Mouse (Mus musculus): ENCODE results near the gene Cobll1. TPM values are rescaled to one million over a fixed set of nuclear protein-coding genes. Genes with fewer than 3 reads are reported as not detected.

Cobll1 gene
- polyA plus RNA-seq, 1 experiment, result 3.0 TPM

GRCm38 (mm10) chr2:65119076-65119475 is 120.1 kb downstream of the Cobll1 start:
- Histone ChIP-seq H3K27me3 (ENCODE audit: control insufficient read depth, insufficient read depth, low read length) (no peaks in the 10 kb centered on the region), H3K36me3 (ENCODE audit: control insufficient read depth, insufficient read depth, low read length) (no peaks in the 10 kb centered on the region), H3K27ac (ENCODE audit: insufficient read depth, low read depth, low read length) (no peak overlapping the region), H3K4me1 (ENCODE audit: control insufficient read depth, insufficient read depth, insufficient read length, low read length) (peaks cover 5% of the 10 kb centered on the region; the same call in 1 of the 2 replicates), H3K4me3 (ENCODE audit: low read depth, low read length) (no peak overlapping the region)
- 31% methylated on average over 2 of the region's 2 CpGs for WGBS
- TF ChIP-seq CTCF (IDR thresholded peaks at IDR 0.05; ENCODE audit: extremely low read depth, insufficient read length, insufficient replicate concordance, low read depth, low read length) (no peak), POLR2A (IDR thresholded peaks at IDR 0.05; ENCODE audit: low read depth, low read length) (no peak)

- Histone ChIP-seq H3K36me3 (ENCODE audit: control insufficient read depth, insufficient read depth, low read length) (no peaks in the 10 kb centered on the region), H3K27me3 (ENCODE audit: control insufficient read depth, insufficient read depth, low read length) (no peaks in the 10 kb centered on the region), H3K27ac (ENCODE audit: insufficient read depth, low read depth, low read length) (no peak overlapping the region), H3K4me1 (ENCODE audit: control insufficient read depth, insufficient read depth, insufficient read length, low read length) (peaks cover 5% of the 10 kb centered on the region; the same call in 1 of the 2 replicates), H3K4me3 (ENCODE audit: low read depth, low read length) (no peak overlapping the region)
- 84% methylated on average over 2 of the region's 2 CpGs for WGBS
- TF ChIP-seq CTCF (IDR thresholded peaks at IDR 0.05; ENCODE audit: extremely low read depth, insufficient read length, insufficient replicate concordance, low read depth, low read length) (no peak), POLR2A (IDR thresholded peaks at IDR 0.05; ENCODE audit: low read depth, low read length) (no peak)
Measured at GRCm38 (mm10) chr2:65117859-65118258, 121.3 kb downstream of the Cobll1 start.

- H3K36me3 ChIP-seq (ENCODE audit: control insufficient read depth, insufficient read depth, low read length), result no peaks in the 10 kb centered on the region
- peaks cover 5% of the 10 kb centered on the region; the same call in 1 of the 2 replicates for H3K4me1 ChIP-seq (ENCODE audit: control insufficient read depth, insufficient read depth, insufficient read length, low read length)
- H3K27ac ChIP-seq (ENCODE audit: insufficient read depth, low read depth, low read length), result no peak overlapping the region
- TF ChIP-seq POLR2A (IDR thresholded peaks at IDR 0.05; ENCODE audit: low read depth, low read length) (no peak), CTCF (IDR thresholded peaks at IDR 0.05; ENCODE audit: extremely low read depth, insufficient read length, insufficient replicate concordance, low read depth, low read length) (no peak)
- H3K27me3 ChIP-seq (ENCODE audit: control insufficient read depth, insufficient read depth, low read length), result no peaks in the 10 kb centered on the region
- H3K4me3 ChIP-seq (ENCODE audit: low read depth, low read length), result no peak overlapping the region
- WGBS, result 25% methylated on average over 2 of the region's 2 CpGs
Measured at GRCm38 (mm10) chr2:65116428-65117125, 122.6 kb downstream of the Cobll1 start.

- H3K4me1 ChIP-seq (ENCODE audit: control insufficient read depth, insufficient read depth, insufficient read length, low read length), result no peaks in the 10 kb centered on the region
- 73% methylated on average over 4 of the region's 4 CpGs for WGBS
- no peak overlapping the region for H3K4me3 ChIP-seq (ENCODE audit: low read depth, low read length)
- TF ChIP-seq POLR2A (IDR thresholded peaks at IDR 0.05; ENCODE audit: low read depth, low read length) (no peak), CTCF (IDR thresholded peaks at IDR 0.05; ENCODE audit: extremely low read depth, insufficient read length, insufficient replicate concordance, low read depth, low read length) (no peak)
- H3K27ac ChIP-seq (ENCODE audit: insufficient read depth, low read depth, low read length), result no peak overlapping the region
- no peaks in the 10 kb centered on the region for H3K27me3 ChIP-seq (ENCODE audit: control insufficient read depth, insufficient read depth, low read length)
- peaks cover 4% of the 10 kb centered on the region; the same call in 1 of the 2 replicates for H3K36me3 ChIP-seq (ENCODE audit: control insufficient read depth, insufficient read depth, low read length)
Measured at GRCm38 (mm10) chr2:65113191-65113590, 126.0 kb downstream of the Cobll1 start.

DNA sequence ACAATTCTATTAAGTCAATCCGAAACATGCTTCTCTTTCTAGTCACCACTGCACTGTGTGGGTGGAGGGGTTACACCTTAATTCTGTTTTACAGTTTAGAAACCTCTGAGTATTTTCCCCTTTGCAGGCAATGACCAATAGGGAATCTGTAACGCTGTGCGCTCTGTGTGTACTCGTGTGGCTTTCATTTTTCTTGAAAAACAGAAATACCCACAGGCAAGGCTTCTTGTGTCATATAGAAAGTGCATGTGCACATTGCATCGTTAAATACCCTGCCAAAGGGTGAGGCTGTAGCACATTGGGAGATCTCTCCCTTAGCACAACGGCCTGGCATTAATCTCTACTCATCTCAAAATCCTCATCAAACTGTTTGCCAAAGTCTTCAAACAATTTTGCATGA is 134.6 kb downstream of the Cobll1 start:
- H3K27me3 ChIP-seq (ENCODE audit: control insufficient read depth, insufficient read depth, low read length), result no peaks in the 10 kb centered on the region
- H3K4me1 ChIP-seq (ENCODE audit: control insufficient read depth, insufficient read depth, insufficient read length, low read length), result no peaks in the 10 kb centered on the region
- no peak overlapping the region for H3K27ac ChIP-seq (ENCODE audit: insufficient read depth, low read depth, low read length)
- WGBS, result 84% methylated on average over 6 of the region's 6 CpGs
- TF ChIP-seq CTCF (IDR thresholded peaks at IDR 0.05; ENCODE audit: extremely low read depth, insufficient read length, insufficient replicate concordance, low read depth, low read length) (no peak), POLR2A (IDR thresholded peaks at IDR 0.05; ENCODE audit: low read depth, low read length) (no peak)
- H3K4me3 ChIP-seq (ENCODE audit: low read depth, low read length), result no peak overlapping the region
- H3K36me3 ChIP-seq (ENCODE audit: control insufficient read depth, insufficient read depth, low read length), result peaks cover 25% of the 10 kb centered on the region

DNA sequence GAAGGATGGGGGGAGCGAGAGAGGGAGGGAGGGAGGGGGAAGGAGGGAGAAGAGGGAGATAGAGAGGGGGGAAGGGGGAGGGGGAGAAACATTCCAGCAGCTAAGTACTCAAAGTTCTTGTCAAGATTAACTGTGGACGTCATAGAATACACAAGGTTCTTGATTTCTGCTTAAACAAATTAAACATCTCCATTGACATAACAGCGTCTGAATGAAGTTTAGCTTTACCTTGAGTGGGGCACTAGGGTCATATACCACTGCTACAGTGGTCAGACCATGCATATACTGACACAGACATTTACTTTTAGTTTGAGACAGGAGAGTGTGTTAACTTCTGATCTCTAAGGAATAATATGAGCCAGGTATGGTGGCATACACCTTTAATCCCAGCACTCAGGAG is 135.4 kb downstream of the Cobll1 start:
- Histone ChIP-seq H3K4me3 (ENCODE audit: low read depth, low read length) (no peak overlapping the region), H3K27me3 (ENCODE audit: control insufficient read depth, insufficient read depth, low read length) (no peaks in the 10 kb centered on the region), H3K36me3 (ENCODE audit: control insufficient read depth, insufficient read depth, low read length) (peaks cover 30% of the 10 kb centered on the region), H3K4me1 (ENCODE audit: control insufficient read depth, insufficient read depth, insufficient read length, low read length) (no peaks in the 10 kb centered on the region), H3K27ac (ENCODE audit: insufficient read depth, low read depth, low read length) (no peak overlapping the region)
- TF ChIP-seq CTCF (IDR thresholded peaks at IDR 0.05; ENCODE audit: extremely low read depth, insufficient read length, insufficient replicate concordance, low read depth, low read length), result no peak
- 73% methylated on average over 3 of the region's 3 CpGs for WGBS

DNA sequence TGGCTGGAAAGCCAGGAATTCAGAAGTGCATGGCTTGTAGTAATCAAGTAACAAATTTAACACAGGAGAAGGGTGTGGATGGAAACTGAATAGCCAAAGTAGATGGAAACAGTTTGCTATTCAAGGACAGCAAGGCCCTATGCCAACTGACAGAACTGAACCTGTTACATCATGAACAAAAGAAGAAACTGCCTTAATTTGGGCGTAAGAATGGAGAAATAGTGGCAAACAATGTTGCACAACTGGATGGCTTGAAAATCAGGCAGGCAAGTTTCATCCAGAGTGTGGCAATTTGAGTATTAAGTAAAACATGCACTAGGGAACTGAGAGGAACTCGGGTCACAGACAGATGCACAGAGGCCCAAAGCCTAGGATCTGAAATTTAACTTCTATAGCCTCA is 137.8 kb downstream of the Cobll1 start:
- no peak overlapping the region for H3K27ac ChIP-seq (ENCODE audit: insufficient read depth, low read depth, low read length)
- TF ChIP-seq POLR2A (IDR thresholded peaks at IDR 0.05; ENCODE audit: low read depth, low read length), result no peak
- TF ChIP-seq CTCF (IDR thresholded peaks at IDR 0.05; ENCODE audit: extremely low read depth, insufficient read length, insufficient replicate concordance, low read depth, low read length), result no peak
- H3K36me3 ChIP-seq (ENCODE audit: control insufficient read depth, insufficient read depth, low read length), result peaks cover 37% of the 10 kb centered on the region
- no peaks in the 10 kb centered on the region for H3K4me1 ChIP-seq (ENCODE audit: control insufficient read depth, insufficient read depth, insufficient read length, low read length)
- H3K27me3 ChIP-seq (ENCODE audit: control insufficient read depth, insufficient read depth, low read length), result no peaks in the 10 kb centered on the region
- WGBS, result 88% methylated on average over 2 of the region's 2 CpGs
- H3K4me3 ChIP-seq (ENCODE audit: low read depth, low read length), result no peak overlapping the region

Measured in small intestine, adult 2 months (tissue).